Comparison of ENCODE assay signal across 8 mouse cellular contexts in genomic region chr2:33486866-33487265, GRCm38 (mm10). TPM values are rescaled to one million over a fixed set of nuclear protein-coding genes. Genes with fewer than 3 reads are reported as not detected.
DNase-seq lines count a peak whose midpoint lies in the region; TF ChIP-seq lines count a peak whose summit lies in the region.

No protein-coding gene starts in this region.

- dilution Hi-C loops in CH12.LX (cut with MboI; ENCODE audit: extremely low pct_ligation_motif_present, extremely low pct_unique_long_range_greater_than_20kb, low sequenced_read_pairs): no loop called here

- H3K4me3 ChIP-seq in CH12.LX (replicated peaks in 1 of 3; ENCODE audit: low read depth in 2 of 3, low read length in 2 of 3, poor library complexity in 1 of 3): no peak overlapping the region
- H3K4me3 ChIP-seq in embryonic facial prominence, embryonic 10.5 days: no peak overlapping the region
- no peak overlapping the region for H3K4me3 ChIP-seq in heart, embryonic 10.5 days

- no peak for TF ChIP-seq EP300 in CH12.LX (IDR thresholded peaks at IDR 0.05; ENCODE audit: low read length)

- H3K79me2 ChIP-seq in CH12.LX (replicated peaks; ENCODE audit: control insufficient read depth, extremely low read depth, insufficient read depth, poor library complexity, severe bottlenecking): no peaks in the 10 kb centered on the region

- TF ChIP-seq CTCF in CH12.LX (conservative IDR thresholded peaks at IDR 0.05 in 1 of 2, IDR thresholded peaks at IDR 0.05 in 1 of 2; ENCODE audit: low read depth in 2 of 2, low read length in 2 of 2): peak; percentile 78 to 94

- 9% methylated on average over 9 of the region's 9 CpGs for WGBS in embryonic facial prominence, embryonic 10.5 days
- WGBS in heart, embryonic 10.5 days: 10% methylated on average over 9 of the region's 9 CpGs

- H3K9me3 ChIP-seq in CH12.LX (replicated peaks; ENCODE audit: low read length): peaks cover 2% of the 10 kb centered on the region
- no peaks in the 10 kb centered on the region for H3K9me3 ChIP-seq in embryonic facial prominence, embryonic 10.5 days
- no peaks in the 10 kb centered on the region for H3K9me3 ChIP-seq in heart, embryonic 10.5 days

- H3K4me1 ChIP-seq in CH12.LX (ENCODE audit: control insufficient read depth in 1 of 2, insufficient read depth in 2 of 2): peaks cover 0 to 1% of the 10 kb centered on the region in 2 experiments; a peak in 1 of 4 replicates
- 0 out of 2 replicates have a peak, but pooled peaks cover 4% of the 10 kb centered on the region for H3K4me1 ChIP-seq in embryonic facial prominence, embryonic 10.5 days
- no peaks in the 10 kb centered on the region for H3K4me1 ChIP-seq in heart, embryonic 10.5 days

- peaks cover 36% of the 10 kb centered on the region for H3K27me3 ChIP-seq in CH12.LX (replicated peaks)
- H3K27me3 ChIP-seq in embryonic facial prominence, embryonic 10.5 days (replicated peaks; ENCODE audit: low read depth, poor library complexity, severe bottlenecking): peaks cover 43% of the 10 kb centered on the region
- peaks cover 38% of the 10 kb centered on the region for H3K27me3 ChIP-seq in heart, embryonic 10.5 days (ENCODE audit: insufficient read depth, poor library complexity, severe bottlenecking)

- DNase-seq in CH12.LX (ENCODE audit: extremely low read depth): peak; percentile 52
- peak; percentile 83 for DNase-seq in adrenal gland, postnatal 14 days
- DNase-seq in embryonic facial prominence, embryonic 10.5 days (ENCODE audit: low spot score): peak; percentile 82
- DNase-seq in heart, embryonic 10.5 days (ENCODE audit: low spot score): peak; percentile 81
- DNase-seq in layer of hippocampus, adult 9-10 months (ENCODE audit: low spot score): peak; percentile 65
- peak; percentile 53 for DNase-seq in lung, postnatal 25 days (ENCODE audit: low spot score)
- DNase-seq in right cerebral cortex, adult 2 months (ENCODE audit: low spot score in 2 of 2): peak; percentile 83 to 84
- DNase-seq in urinary bladder, postnatal 4 days (ENCODE audit: low spot score in 2 of 2): peak; percentile 43 to 75

- TF ChIP-seq RAD21 in CH12.LX (IDR thresholded peaks at IDR 0.05; ENCODE audit: low read depth, low read length): peak; percentile 96

- H3K27ac ChIP-seq in CH12.LX (ENCODE audit: insufficient read depth, low read depth): no peak overlapping the region
- no peak overlapping the region for H3K27ac ChIP-seq in embryonic facial prominence, embryonic 10.5 days (replicated peaks)
- H3K27ac ChIP-seq in heart, embryonic 10.5 days: no peak overlapping the region

- no peaks in the 10 kb centered on the region for H3K36me3 ChIP-seq in CH12.LX (replicated peaks in 1 of 2; ENCODE audit: control insufficient read depth in 1 of 2, insufficient read depth in 1 of 2, low read length in 1 of 2)
- no peaks in the 10 kb centered on the region for H3K36me3 ChIP-seq in embryonic facial prominence, embryonic 10.5 days (replicated peaks)
- H3K36me3 ChIP-seq in heart, embryonic 10.5 days: no peaks in the 10 kb centered on the region

- no peak overlapping the region for H3K9ac ChIP-seq in CH12.LX (ENCODE audit: insufficient read depth, low read depth)

- in situ Hi-C loops in CH12.LX (cut with MboI; ENCODE audit: low pct_ligation_motif_present, low pct_unique_long_range_greater_than_20kb, low sequenced_read_pairs): loop anchor here (5.0 to 25.0 kb wide), 2 partner anchors 70 to 250 kb away; no protein-coding TSS in a partner anchor

- no peak for TF ChIP-seq POLR2A in CH12.LX (IDR thresholded peaks at IDR 0.05; ENCODE audit: low read depth, low read length)

- no peak overlapping the region for H3K4me2 ChIP-seq in CH12.LX (ENCODE audit: insufficient read depth, low read depth, poor library complexity, severe bottlenecking)

TF ChIP-seq in CH12.LX, 34 proteins besides CTCF, POLR2A, EP300 and RAD21:
- TF ChIP-seq SMC3 (IDR thresholded peaks at IDR 0.05; ENCODE audit: low read depth, low read length) (peak; percentile 88), CHD2 (IDR thresholded peaks at IDR 0.05; ENCODE audit: low read length) (no peak), PAX5 (IDR thresholded peaks at IDR 0.05; ENCODE audit: low read length) (no peak), JUN (IDR thresholded peaks at IDR 0.05; ENCODE audit: insufficient read depth, low read depth, low read length) (no peak), RCOR1 (conservative IDR thresholded peaks at IDR 0.05; ENCODE audit: low read depth, low read length) (no peak), IRF4 (IDR thresholded peaks at IDR 0.05; ENCODE audit: low read depth, low read length) (0 out of 2 replicates have a peak, but pooled peaks have one; percentile 44), MXI1 (IDR thresholded peaks at IDR 0.05; ENCODE audit: low read depth, low read length) (no peak), MAZ (IDR thresholded peaks at IDR 0.05; ENCODE audit: low read depth, low read length) (peak; percentile 50; the same call in 1 of the 2 replicates), UBTF (IDR thresholded peaks at IDR 0.05; ENCODE audit: low read depth, low read length) (no peak), MEF2A (IDR thresholded peaks at IDR 0.05; ENCODE audit: borderline replicate concordance, low read depth, low read length) (0 out of 2 replicates have a peak, but pooled peaks have one; percentile 32), SIN3A (IDR thresholded peaks at IDR 0.05; ENCODE audit: low read length) (no peak), MAX (IDR thresholded peaks at IDR 0.05; ENCODE audit: low read length) (no peak), ELF1 (IDR thresholded peaks at IDR 0.05; ENCODE audit: low read depth, low read length) (no peak), ZMIZ1 (IDR thresholded peaks at IDR 0.05; ENCODE audit: low read depth, low read length) (no peak), NRF1 (IDR thresholded peaks at IDR 0.05; ENCODE audit: low read depth, low read length) (no peak), CHD1 (IDR thresholded peaks at IDR 0.05; ENCODE audit: low read depth, low read length) (no peak), ZKSCAN1 (IDR thresholded peaks at IDR 0.05; ENCODE audit: borderline replicate concordance, low read depth, low read length) (no peak), ZC3H11A (IDR thresholded peaks at IDR 0.05; ENCODE audit: low read depth, low read length) (no peak), USF1 (IDR thresholded peaks at IDR 0.05; ENCODE audit: low read depth, low read length) (no peak), HCFC1 (IDR thresholded peaks at IDR 0.05; ENCODE audit: low read depth, low read length) (no peak), ZNF384 (IDR thresholded peaks at IDR 0.05; ENCODE audit: low read depth, low read length) (no peak), JUND (conservative IDR thresholded peaks at IDR 0.05; ENCODE audit: low read depth, low read length) (no peak), TBP (conservative IDR thresholded peaks at IDR 0.05; ENCODE audit: low read depth, low read length) (no peak), GABPA (IDR thresholded peaks at IDR 0.05; ENCODE audit: insufficient replicate concordance, low read depth, low read length) (no peak), MAFK (IDR thresholded peaks at IDR 0.05; ENCODE audit: insufficient replicate concordance, low read length) (no peak), E2F4 (IDR thresholded peaks at IDR 0.05; ENCODE audit: insufficient replicate concordance, low read depth, low read length) (no peak), ETS1 (conservative IDR thresholded peaks at IDR 0.05; ENCODE audit: low read depth, low read length) (no peak), TCF12 (IDR thresholded peaks at IDR 0.05; ENCODE audit: low read depth, low read length) (no peak), KAT2A (IDR thresholded peaks at IDR 0.05; ENCODE audit: insufficient replicate concordance, low read length) (no peak), POLR2AphosphoS2 (IDR thresholded peaks at IDR 0.05; ENCODE audit: low read depth, low read length) (no peak), USF2 (conservative IDR thresholded peaks at IDR 0.05; ENCODE audit: low read depth, low read length) (no peak), NELFE (IDR thresholded peaks at IDR 0.05; ENCODE audit: low read depth, low read length) (peak; percentile 41; the same call in 1 of the 2 replicates), BHLHE40 (IDR thresholded peaks at IDR 0.05; ENCODE audit: low read depth, low read length) (no peak)

RNA-seq across cellular contexts. Expression of gene Zbtb43, which starts 18.5 kb away (rescaled TPM):
- total RNA-seq in CH12.LX (2012; rRNA removed) (8.9 and 10.0 TPM in 2 replicates), CH12.LX (2014; rRNA removed) (9.0 and 10.9 TPM in 2 replicates)
- 8.5 and 8.6 TPM in 2 replicates for polyA plus RNA-seq in CH12.LX (2012; ENCODE audit: insufficient read length, low read depth)
- 22.1 and 22.2 TPM in 2 replicates for total RNA-seq in adrenal gland, postnatal 14 days (2021)
- polyA plus RNA-seq in embryonic facial prominence, embryonic 10.5 days (2016; fragmentation: Nextera tagmentation; extraction: Ambion mirVana): 20.8 and 23.9 TPM in 2 replicates
- 12.5 and 15.7 TPM in 2 replicates for polyA plus RNA-seq in heart, embryonic 10.5 days (2016; fragmentation: Nextera tagmentation; extraction: Ambion mirVana)

RNA-seq across cellular contexts. Expression of gene Zbtb34, which starts 55.7 kb away (rescaled TPM):
- 5.0 TPM in 2 replicates for total RNA-seq in CH12.LX (2012; rRNA removed)
- total RNA-seq in CH12.LX (2014; rRNA removed): 2.0 and 3.4 TPM in 2 replicates
- 4.5 and 5.8 TPM in 2 replicates for polyA plus RNA-seq in CH12.LX (2012; ENCODE audit: insufficient read length, low read depth)
- 12.7 and 15.1 TPM in 2 replicates for total RNA-seq in adrenal gland, postnatal 14 days (2021)
- 7.4 and 7.5 TPM in 2 replicates for polyA plus RNA-seq in embryonic facial prominence, embryonic 10.5 days (2016; fragmentation: Nextera tagmentation; extraction: Ambion mirVana)
- 5.0 and 5.6 TPM in 2 replicates for polyA plus RNA-seq in heart, embryonic 10.5 days (2016; fragmentation: Nextera tagmentation; extraction: Ambion mirVana)
